Mouse (Mus musculus) lung, embryonic 15.5 days (tissue): Measurements from ENCODE around the gene Hmgb4. TPM values are rescaled to one million over a fixed set of nuclear protein-coding genes. Genes with fewer than 3 reads are reported as not detected.
A peak's percentile ranks its signal among the peaks of the same experiment; 100 is the strongest.

ENCODE experiments used
- ATAC-seq: fragments of 200-750 bp; cut with Nextera tagmentation; 2 replicates; pipeline ENCODE4 v1.8.0; 2017; ENCODE audit warnings: moderate number of reproducible peaks, borderline replicate concordance; ENCODE audit not compliant: low FRiP score, low TSS enrichment; ENCODE audit errors: extremely low read depth
- H3K27ac ChIP-seq: fragments of 300-500 bp; sonication (generic); 2 replicates; pipeline ENCODE4 v1.5.1; 2015; ENCODE audit warnings: moderate library complexity, mild to moderate bottlenecking, inconsistent platforms
- H3K27me3 ChIP-seq: fragments of 300-500 bp; sonication (generic); 2 replicates; pipeline ENCODE4 v1.6.1; 2015; ENCODE audit warnings: inconsistent platforms
- H3K36me3 ChIP-seq: fragments of 300-500 bp; sonication (generic); 2 replicates; pipeline ENCODE4 v1.6.1; 2015; ENCODE audit warnings: inconsistent platforms
- H3K4me1 ChIP-seq: fragments of 300-500 bp; sonication (generic); 2 replicates; pipeline ENCODE4 v1.6.1; 2015; ENCODE audit warnings: inconsistent platforms
- H3K4me2 ChIP-seq: fragments of 300-500 bp; sonication (generic); 2 replicates; pipeline ENCODE4 v1.6.1; 2015; ENCODE audit warnings: inconsistent platforms, mild to moderate bottlenecking, moderate library complexity
- H3K4me3 ChIP-seq: fragments of 300-500 bp; sonication (generic); 2 replicates; pipeline ENCODE4 v1.5.1; 2015; ENCODE audit warnings: mild to moderate bottlenecking, inconsistent platforms
- H3K9ac ChIP-seq: fragments of 300-500 bp; sonication (generic); 2 replicates; pipeline ENCODE4 v1.6.1; 2015; ENCODE audit warnings: inconsistent platforms
- H3K9me3 ChIP-seq: fragments of 300-500 bp; sonication (generic); 2 replicates; pipeline ENCODE4 v1.6.1; 2016; ENCODE audit warnings: inconsistent platforms
- WGBS: fragments of 180-500 bp; shearing (Covaris S2); methylation state at CpG from one replicate; pipeline ENCODE4 v1.1.7; 2015; 5-methylcytosine and 5-hydroxymethylcytosine counted together
- polyA plus RNA-seq: library from polyadenylated mRNA; unstranded; fragments of >200 nt; fragmentation: Nextera tagmentation; extraction: Ambion mirVana; gene quantifications from 2 replicates; pipeline ENCODE4 v1.2.1, GENCODE M21; 2015

The Hmgb4 gene
- polyA plus RNA-seq: not detected in 2 replicates

DNA sequence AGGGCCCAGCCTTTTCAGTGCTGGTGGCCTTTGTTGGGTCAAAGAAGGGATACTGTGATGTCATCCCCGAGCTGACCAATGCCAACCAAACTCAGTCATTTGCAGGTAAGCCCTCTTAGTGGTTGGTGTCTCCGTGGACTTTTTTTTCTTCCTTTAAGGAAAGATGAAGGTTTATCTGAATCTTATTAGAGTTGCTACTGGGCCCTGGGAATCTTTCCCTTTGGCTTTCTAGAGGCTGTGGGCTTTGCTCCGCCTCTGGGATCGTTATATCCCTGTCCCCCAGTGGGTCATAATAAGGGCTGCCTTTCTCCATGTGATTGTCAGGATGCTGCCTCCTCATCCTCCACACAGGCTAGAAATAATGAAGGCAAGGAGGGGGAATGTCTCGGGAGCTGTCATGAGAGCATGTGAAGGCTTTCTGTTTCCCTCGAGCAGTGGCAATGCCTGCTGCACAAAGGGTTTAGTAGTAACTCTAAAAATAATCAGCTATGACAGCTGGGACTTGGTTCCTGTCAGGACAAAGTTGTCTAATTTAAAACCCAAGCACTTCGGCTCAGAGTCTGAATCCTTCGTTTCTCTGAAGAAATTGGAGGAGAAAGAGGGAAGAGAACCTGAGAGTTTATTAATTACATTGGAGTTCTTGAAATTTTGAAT lies at the start of gene Hmgb4:
TSS of gene Hmgb4 (minus strand) at position 51 of the 654 bp plus-strand sequence.
- H3K4me1 ChIP-seq: 0 out of 2 replicates have a peak, but pooled peaks cover 2% of the 10 kb centered on the region
- H3K4me2 ChIP-seq: no peak within 1 kb of the TSS
- WGBS: 57% methylated on average over 8 of the region's 8 CpGs
- no peak for ATAC-seq
- H3K36me3 ChIP-seq: no peaks in the 10 kb centered on the region
- H3K27ac ChIP-seq: no peak within 1 kb of the TSS
- no peaks in the 10 kb centered on the region for H3K9me3 ChIP-seq
- H3K9ac ChIP-seq: no peak within 1 kb of the TSS
- H3K4me3 ChIP-seq: no peak within 1 kb of the TSS
- H3K27me3 ChIP-seq: no peaks in the 10 kb centered on the region

DNA sequence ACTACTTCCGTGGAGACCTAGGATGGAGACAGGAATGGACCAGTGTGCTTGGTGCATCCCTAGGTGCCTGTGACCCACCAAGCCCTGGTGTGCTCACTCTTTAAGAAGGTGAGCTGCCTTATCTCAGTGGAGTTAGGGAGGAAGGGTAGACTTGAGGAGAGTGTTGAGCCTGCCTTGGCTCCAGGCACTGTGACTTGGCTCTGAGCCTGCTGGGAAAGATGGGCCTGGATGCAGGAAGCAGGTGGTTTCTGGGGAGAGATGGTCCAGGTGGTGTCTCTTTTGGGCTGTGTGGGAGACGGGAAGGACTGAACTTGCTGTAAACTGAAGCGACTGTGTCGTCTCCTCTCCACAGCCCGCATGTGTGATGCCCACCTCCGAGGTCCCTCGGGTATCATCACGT lies 45.3 kb upstream of the Hmgb4 start:
- Histone ChIP-seq H3K36me3 (no peaks in the 10 kb centered on the region), H3K4me2 (no peak overlapping the region), H3K4me1 (no peaks in the 10 kb centered on the region), H3K27ac (no peak overlapping the region), H3K27me3 (no peaks in the 10 kb centered on the region), H3K9me3 (no peaks in the 10 kb centered on the region), H3K4me3 (no peak overlapping the region), H3K9ac (no peak overlapping the region)
- no peak for ATAC-seq
- 96% methylated on average over 8 of the region's 8 CpGs for WGBS

DNA sequence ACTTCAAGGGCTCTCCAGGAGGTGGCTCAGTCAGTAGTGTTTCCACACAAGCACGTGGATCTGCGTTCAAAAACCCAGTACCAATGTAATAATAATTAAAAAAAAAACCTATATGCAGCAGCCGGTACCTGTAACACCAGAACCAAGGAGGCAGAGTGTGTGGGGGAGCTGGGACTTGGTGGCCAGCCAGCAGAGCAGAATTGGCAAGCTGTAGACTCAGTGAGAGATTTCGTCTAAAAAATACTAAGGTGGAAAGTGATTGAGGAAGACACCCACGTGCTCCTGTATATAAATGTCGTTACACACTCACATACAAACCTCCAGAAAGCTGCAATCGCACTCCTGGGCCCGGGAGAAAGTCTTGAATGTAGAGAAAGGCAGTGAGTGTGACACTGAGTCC lies 43.3 kb upstream of the Hmgb4 start:
- ATAC-seq: no peak
- WGBS: 59% methylated on average over 8 of the region's 8 CpGs

DNA sequence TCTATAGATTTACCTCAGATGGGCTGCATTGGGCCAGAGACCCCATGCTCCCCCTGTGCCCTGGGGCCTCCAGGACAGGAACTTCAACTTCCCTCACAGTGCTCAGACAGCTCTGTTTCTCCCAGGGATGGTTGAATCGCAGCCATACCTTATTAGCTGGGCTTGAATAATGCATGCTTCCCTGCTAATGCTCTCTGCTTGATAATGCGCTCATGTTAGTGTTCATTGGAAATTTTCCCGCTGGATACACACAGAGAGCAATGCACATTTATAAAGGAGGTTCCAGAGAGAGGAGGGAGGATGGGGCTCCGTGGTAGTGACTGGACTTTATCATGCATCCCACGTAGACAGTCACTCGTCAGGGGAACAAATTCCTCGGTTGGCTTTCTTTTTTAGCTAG lies 27.3 kb upstream of the Hmgb4 start:
- Histone ChIP-seq H3K4me2 (no peak overlapping the region), H3K36me3 (no peaks in the 10 kb centered on the region), H3K4me3 (no peak overlapping the region), H3K27me3 (no peaks in the 10 kb centered on the region), H3K9me3 (no peaks in the 10 kb centered on the region), H3K4me1 (no peaks in the 10 kb centered on the region), H3K27ac (no peak overlapping the region), H3K9ac (no peak overlapping the region)
- no peak for ATAC-seq
- 77% methylated on average over 7 of the region's 7 CpGs for WGBS

More for the DNA sequence above, 43.3 kb upstream of the Hmgb4 start:
- no peak overlapping the region for H3K4me3 ChIP-seq
- H3K4me1 ChIP-seq: no peaks in the 10 kb centered on the region
- H3K36me3 ChIP-seq: no peaks in the 10 kb centered on the region
- no peak overlapping the region for H3K27ac ChIP-seq
- no peaks in the 10 kb centered on the region for H3K9me3 ChIP-seq
- no peak overlapping the region for H3K4me2 ChIP-seq
- no peak overlapping the region for H3K9ac ChIP-seq
- no peaks in the 10 kb centered on the region for H3K27me3 ChIP-seq

DNA sequence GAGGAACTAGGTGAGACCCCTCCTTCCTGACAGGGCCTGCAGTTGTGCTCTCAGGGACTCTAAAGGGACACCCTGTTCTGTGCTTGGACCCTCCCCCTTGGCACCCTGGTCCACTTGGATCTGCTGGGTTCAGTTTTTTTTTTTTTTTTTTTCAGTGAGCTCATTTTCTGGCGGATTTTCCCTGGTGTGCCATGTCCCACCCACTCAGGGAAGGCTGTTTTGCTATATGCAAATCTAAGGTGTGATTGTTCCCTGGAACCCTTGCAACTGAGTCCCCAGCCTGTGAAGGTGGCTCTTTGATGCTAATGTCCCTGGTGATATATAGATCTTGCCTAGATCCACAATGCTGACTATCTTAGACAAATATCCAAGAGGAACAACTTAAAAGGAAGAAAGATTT lies 24.3 kb upstream of the Hmgb4 start:
- Histone ChIP-seq H3K4me2 (no peak overlapping the region), H3K27ac (no peak overlapping the region)
- WGBS: 64% methylated on average over 1 of the region's 1 CpGs

DNA sequence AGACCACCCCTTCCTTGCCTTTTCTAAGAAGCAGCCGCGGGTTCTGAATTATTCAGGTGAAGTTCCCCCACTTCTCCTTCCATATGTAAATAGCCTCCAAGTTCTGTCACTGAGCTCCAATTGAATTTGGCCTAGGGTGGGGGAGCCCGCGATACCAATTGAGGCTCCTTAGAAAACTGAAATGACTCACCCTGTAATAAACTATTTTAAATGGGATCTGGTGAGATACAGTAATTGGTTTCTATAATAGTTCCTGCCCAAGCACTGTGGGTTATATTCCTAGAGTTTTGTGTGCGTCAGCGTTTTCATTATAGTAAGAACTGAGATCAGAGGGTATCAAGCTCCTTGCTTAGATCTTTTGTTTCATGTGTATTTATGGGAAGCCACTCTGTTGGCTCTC lies 14.8 kb upstream of the Hmgb4 start:
- peaks cover 20% of the 10 kb centered on the region for H3K4me1 ChIP-seq
- H3K36me3 ChIP-seq: no peaks in the 10 kb centered on the region
- H3K27me3 ChIP-seq: no peaks in the 10 kb centered on the region
- ATAC-seq: no peak
- no peak overlapping the region for H3K27ac ChIP-seq
- WGBS: 81% methylated on average over 6 of the region's 6 CpGs
- H3K4me2 ChIP-seq: no peak overlapping the region
- no peaks in the 10 kb centered on the region for H3K9me3 ChIP-seq
- H3K9ac ChIP-seq: no peak overlapping the region
- no peak overlapping the region for H3K4me3 ChIP-seq

More for the DNA sequence above, 24.3 kb upstream of the Hmgb4 start:
- Histone ChIP-seq H3K36me3 (no peaks in the 10 kb centered on the region), H3K4me1 (no peaks in the 10 kb centered on the region), H3K9me3 (no peaks in the 10 kb centered on the region), H3K9ac (no peak overlapping the region), H3K27me3 (no peaks in the 10 kb centered on the region), H3K4me3 (no peak overlapping the region)
- ATAC-seq: no peak

DNA sequence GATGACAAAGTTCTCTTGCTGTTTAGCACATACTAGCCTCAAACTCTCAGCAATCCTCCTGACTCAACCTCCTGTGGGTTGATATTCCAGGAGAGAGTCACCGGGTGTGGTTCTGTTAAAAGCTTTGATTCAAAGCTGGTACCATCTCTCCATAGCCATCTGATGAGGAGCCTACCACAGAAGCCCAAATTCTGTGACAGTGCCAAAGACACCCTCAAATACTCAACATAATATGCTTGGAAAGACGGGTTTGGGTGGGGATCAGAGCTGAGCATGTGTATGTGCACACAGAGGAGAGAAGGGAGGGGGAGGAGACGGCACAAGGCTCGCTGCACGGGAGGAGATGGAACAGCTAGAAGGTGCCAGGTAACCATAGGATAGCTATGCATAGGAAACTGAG lies 14.4 kb upstream of the Hmgb4 start:
- ATAC-seq: no peak
- Histone ChIP-seq H3K27me3 (no peaks in the 10 kb centered on the region), H3K4me2 (no peak overlapping the region), H3K4me1 (peaks cover 25% of the 10 kb centered on the region), H3K9me3 (no peaks in the 10 kb centered on the region), H3K9ac (no peak overlapping the region), H3K36me3 (no peaks in the 10 kb centered on the region), H3K4me3 (no peak overlapping the region), H3K27ac (no peak overlapping the region)
- WGBS: 80% methylated on average over 5 of the region's 5 CpGs

DNA sequence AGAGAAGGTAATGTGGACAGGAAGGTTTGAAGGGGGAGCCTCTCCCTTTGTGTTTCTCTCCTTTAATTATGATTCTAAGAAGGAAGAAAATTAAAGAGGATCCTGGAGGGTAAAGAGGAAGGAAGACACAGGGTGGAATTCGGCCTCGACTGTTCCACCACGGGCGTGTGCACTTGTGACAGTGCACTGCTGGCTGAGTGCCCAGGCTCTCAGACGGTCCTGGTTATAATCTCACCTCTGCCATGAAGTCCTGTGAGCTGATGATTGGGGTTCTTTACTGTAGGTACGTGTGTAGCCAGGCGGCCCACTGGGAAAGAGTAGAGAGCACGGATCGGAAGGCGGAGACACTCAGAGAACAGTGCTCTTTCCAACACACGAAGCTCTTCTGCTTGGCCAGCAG lies 12.4 kb upstream of the Hmgb4 start:
- Histone ChIP-seq H3K4me1 (peaks cover 37% of the 10 kb centered on the region), H3K4me3 (no peak overlapping the region), H3K36me3 (no peaks in the 10 kb centered on the region), H3K27me3 (no peaks in the 10 kb centered on the region), H3K9me3 (no peaks in the 10 kb centered on the region), H3K9ac (no peak overlapping the region), H3K4me2 (no peak overlapping the region), H3K27ac (no peak overlapping the region)
- WGBS: 61% methylated on average over 11 of the region's 11 CpGs
- ATAC-seq: no peak

DNA sequence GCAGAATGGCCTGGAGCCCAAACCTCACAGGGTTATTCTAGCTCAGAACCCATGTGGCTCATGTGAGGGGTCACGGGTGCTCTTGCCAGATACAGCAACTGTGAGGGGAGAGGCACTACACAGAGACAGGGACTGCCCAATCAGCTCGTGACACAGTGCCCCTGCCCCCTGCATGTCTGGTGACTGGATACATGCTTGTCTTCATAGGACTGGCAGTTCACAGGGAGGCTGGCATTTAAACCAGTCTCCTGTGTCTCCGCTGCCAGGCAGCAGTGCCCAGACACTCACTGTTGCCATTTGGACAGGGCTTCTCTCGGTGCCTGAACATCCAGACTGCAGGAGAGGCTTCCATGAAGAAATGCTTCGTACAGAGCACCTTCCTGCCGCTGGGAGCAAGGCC lies 11.7 kb upstream of the Hmgb4 start:
- WGBS: 66% methylated on average over 6 of the region's 6 CpGs
- no peak overlapping the region for H3K4me2 ChIP-seq
- no peaks in the 10 kb centered on the region for H3K27me3 ChIP-seq
- H3K4me3 ChIP-seq: no peak overlapping the region
- no peaks in the 10 kb centered on the region for H3K36me3 ChIP-seq
- no peak overlapping the region for H3K27ac ChIP-seq
- peaks cover 37% of the 10 kb centered on the region for H3K4me1 ChIP-seq
- no peaks in the 10 kb centered on the region for H3K9me3 ChIP-seq
- H3K9ac ChIP-seq: no peak overlapping the region
- no peak for ATAC-seq

DNA sequence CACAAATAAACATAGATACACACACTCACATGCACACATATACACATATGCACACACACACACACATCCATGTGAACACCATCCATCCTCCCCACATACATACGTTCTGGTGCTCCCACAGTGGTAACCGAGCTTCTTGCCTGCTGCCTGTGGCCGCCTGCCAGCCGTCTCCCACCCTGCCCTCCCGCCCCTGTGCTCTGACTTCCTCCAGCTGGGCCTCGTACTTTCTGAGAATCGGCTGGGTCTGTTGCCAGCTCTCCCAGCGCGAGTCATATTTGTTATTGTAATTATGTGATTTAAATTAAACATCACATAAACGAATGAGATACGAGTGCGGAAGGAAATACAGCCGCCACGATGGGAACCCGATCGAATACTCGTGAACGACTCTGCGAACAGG lies 10.2 kb upstream of the Hmgb4 start:
- Histone ChIP-seq H3K27me3 (no peaks in the 10 kb centered on the region), H3K4me1 (peaks cover 37% of the 10 kb centered on the region), H3K9ac (no peak overlapping the region), H3K4me2 (no peak overlapping the region), H3K36me3 (no peaks in the 10 kb centered on the region), H3K27ac (peak overlapping the region; percentile 76), H3K9me3 (no peaks in the 10 kb centered on the region), H3K4me3 (no peak overlapping the region)
- peak; percentile 81; the same call in 1 of the 2 replicates for ATAC-seq
- WGBS: 26% methylated on average over 19 of the region's 19 CpGs

DNA sequence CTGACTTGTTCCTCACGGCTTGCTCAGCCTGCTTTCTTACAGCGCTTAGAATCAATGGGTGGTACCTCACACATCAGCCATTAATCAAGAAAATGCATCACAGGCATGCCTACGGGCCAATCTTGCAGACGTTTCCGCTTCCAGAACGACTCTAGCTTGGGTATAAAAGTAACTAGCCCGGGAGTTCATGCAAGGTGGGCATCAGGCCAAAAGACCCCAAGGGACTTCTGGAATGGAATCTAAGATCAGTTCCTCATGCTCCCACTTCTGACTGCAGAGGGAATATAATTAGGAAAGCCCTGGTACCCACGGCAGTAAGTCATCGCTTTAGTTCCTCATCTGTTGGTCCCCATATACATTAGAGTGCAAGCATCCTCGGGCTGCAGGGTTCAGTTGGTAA lies 9.4 kb upstream of the Hmgb4 start:
- Histone ChIP-seq H3K4me3 (no peak overlapping the region), H3K4me2 (no peak overlapping the region), H3K27ac (peak overlapping the region; percentile 45), H3K4me1 (peaks cover 38% of the 10 kb centered on the region), H3K9ac (no peak overlapping the region), H3K9me3 (no peaks in the 10 kb centered on the region), H3K36me3 (no peaks in the 10 kb centered on the region), H3K27me3 (no peaks in the 10 kb centered on the region)
- ATAC-seq: no peak
- WGBS: 46% methylated on average over 10 of the region's 10 CpGs

DNA sequence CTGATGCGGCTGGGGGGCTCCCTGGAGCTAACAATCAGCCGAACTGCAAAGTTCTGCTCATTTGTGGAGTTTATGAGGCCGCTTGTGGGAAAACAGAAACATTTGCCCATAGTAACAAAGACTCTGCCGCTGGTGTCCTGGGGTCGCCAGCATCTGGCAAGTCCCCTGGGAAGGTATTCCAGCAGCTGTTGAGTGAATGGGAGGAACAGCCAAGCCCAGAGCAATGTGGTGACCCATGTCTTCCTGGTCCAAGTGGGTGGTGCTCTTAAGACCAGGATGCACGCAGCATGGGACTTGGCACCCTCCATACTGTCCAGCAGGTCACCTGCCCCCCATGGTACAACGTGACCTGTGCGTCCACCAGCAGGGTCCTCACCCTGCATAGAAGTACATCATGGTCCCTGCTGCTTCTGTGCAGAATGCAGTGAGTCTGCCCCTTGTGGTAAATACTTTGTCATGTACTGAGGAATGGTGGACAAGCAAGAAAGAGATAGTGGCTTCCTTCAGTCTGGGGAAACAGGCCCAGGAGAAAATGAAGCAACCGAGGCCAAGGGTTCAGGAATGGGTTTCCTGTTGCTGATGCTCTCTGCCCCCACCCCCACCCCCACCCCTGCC lies 8.6 kb upstream of the Hmgb4 start:
- H3K27me3 ChIP-seq: no peaks in the 10 kb centered on the region
- no peak for ATAC-seq
- 68% methylated on average over 9 of the region's 9 CpGs for WGBS
- no peak overlapping the region for H3K4me3 ChIP-seq
- no peak overlapping the region for H3K4me2 ChIP-seq
- H3K36me3 ChIP-seq: no peaks in the 10 kb centered on the region
- H3K4me1 ChIP-seq: peaks cover 39% of the 10 kb centered on the region
- H3K9ac ChIP-seq: no peak overlapping the region
- peak overlapping the region; percentile 45; the same call in 1 of the 2 replicates for H3K27ac ChIP-seq
- H3K9me3 ChIP-seq: no peaks in the 10 kb centered on the region
